Mouse (Mus musculus): ENCODE results near the gene Rexo2. TPM values are rescaled to one million over a fixed set of nuclear protein-coding genes. Genes with fewer than 3 reads are reported as not detected.

Rexo2 gene
- polyA plus RNA-seq, 1 experiment: 234 TPM

DNA sequence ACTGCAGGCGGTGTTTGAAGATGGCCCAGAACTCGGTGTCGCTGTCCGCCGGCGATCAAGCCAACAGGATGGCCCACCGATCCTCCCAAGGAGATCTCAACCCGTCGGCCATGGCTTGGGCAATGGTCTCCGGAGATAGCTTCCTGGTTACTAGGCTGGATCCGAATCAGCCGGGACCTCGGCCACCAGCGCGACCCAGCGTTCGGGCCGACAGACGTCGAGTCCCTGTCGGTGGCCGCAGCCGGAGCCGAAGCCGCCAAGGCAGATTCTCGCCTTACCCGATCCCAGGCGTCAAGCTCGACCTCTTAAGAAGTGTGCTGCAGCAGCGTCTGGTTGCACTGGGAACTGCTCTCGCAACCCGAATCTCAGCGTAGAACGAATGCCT, 15.1 kb upstream of the Rexo2 start:
- no peaks in the 10 kb centered on the region for H3K27me3 ChIP-seq (ENCODE audit: control insufficient read depth, insufficient read depth, insufficient read length)
- TF ChIP-seq CTCF (IDR thresholded peaks at IDR 0.05; ENCODE audit: control insufficient read depth, insufficient read depth, insufficient read length) (no peak), USF1 (IDR thresholded peaks at IDR 0.05; ENCODE audit: low read depth) (no peak), CEBPB (IDR thresholded peaks at IDR 0.05; ENCODE audit: low read depth) (no peak), MYOG (IDR thresholded peaks at IDR 0.05; ENCODE audit: control insufficient read depth, extremely low read depth, insufficient read length) (no peak), FOSL1 (IDR thresholded peaks at IDR 0.05; ENCODE audit: insufficient read depth, low read length, poor library complexity, severe bottlenecking) (no peak), MAX (IDR thresholded peaks at IDR 0.05) (no peak), MYOD1 (IDR thresholded peaks at IDR 0.05; ENCODE audit: control insufficient read depth, insufficient read length, low read depth) (no peak)
- H3K79me2 ChIP-seq (ENCODE audit: control insufficient read depth, insufficient read depth): peaks cover 37% of the 10 kb centered on the region
- peak overlapping the region; percentile 53 for H3K4me3 ChIP-seq (ENCODE audit: insufficient read depth, poor library complexity, severe bottlenecking)
- H3ac ChIP-seq (ENCODE audit: control insufficient read depth, insufficient read length, low read depth): peak overlapping the region; percentile 86
- H3K79me3 ChIP-seq (ENCODE audit: low read depth): peaks cover 30% of the 10 kb centered on the region
- peaks cover 33% of the 10 kb centered on the region for H3K36me3 ChIP-seq (ENCODE audit: control insufficient read depth, insufficient read depth)

DNA sequence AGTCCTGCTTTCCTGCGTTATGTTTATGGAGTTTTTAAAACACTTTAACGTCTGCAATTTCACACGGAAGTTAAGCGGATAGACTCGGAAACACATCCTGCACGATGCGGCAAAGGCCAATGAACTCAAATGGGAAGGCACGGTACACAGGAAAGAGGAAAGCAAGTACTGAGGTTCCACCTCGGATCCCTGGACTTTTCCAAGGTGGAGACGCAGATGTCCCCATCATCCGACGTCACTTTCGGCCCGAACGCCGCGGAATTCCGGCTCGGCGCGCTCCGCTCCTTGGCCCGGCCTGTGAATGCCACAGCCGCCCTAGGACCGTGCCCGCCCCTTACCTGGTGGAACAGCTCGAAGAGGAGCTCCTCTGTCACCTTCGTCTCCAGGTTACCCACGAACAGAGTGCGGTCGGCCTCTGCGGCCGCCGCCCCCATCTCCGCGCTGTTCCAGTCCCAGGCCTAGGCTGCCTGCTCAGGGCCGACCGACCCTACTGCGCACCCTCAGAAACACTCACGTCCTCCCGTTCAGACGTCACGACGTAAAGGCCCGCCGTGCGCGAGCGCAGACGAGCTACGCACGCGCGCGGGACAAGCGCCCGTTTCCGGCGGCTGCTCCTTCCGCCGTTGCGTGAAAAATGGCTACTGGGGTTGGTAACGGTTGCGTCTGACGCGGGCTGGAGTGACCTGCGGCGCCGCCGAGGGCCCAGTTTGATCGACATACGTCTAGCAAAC, 14.6 kb upstream of the Rexo2 start, which contains the start of the genes Rbm7 and Gm5617:
Gene Rbm7 (minus strand): TSS at position 483 of the 731 bp plus-strand sequence.
Gene Gm5617 (plus strand): TSS at position 626 of the 731 bp plus-strand sequence.
- Histone ChIP-seq H3K27me3 (ENCODE audit: control insufficient read depth, insufficient read depth, insufficient read length) (no peaks in the 10 kb centered on the region), H3K79me2 (ENCODE audit: control insufficient read depth, insufficient read depth) (peaks cover 37% of the 10 kb centered on the region), H3K36me3 (ENCODE audit: control insufficient read depth, insufficient read depth) (peaks cover 38% of the 10 kb centered on the region), H3K4me3 (ENCODE audit: insufficient read depth, poor library complexity, severe bottlenecking) (peak within 1 kb of the TSS; percentile 53), H3ac (ENCODE audit: control insufficient read depth, insufficient read length, low read depth) (peak within 1 kb of the TSS; percentile 90), H3K79me3 (ENCODE audit: low read depth) (peaks cover 30% of the 10 kb centered on the region)
- peak; percentile 33 for TF ChIP-seq MAX (IDR thresholded peaks at IDR 0.05)
- TF ChIP-seq MYOD1 (IDR thresholded peaks at IDR 0.05; ENCODE audit: control insufficient read depth, insufficient read length, low read depth): no peak
- TF ChIP-seq USF1 (IDR thresholded peaks at IDR 0.05; ENCODE audit: low read depth): no peak

DNA sequence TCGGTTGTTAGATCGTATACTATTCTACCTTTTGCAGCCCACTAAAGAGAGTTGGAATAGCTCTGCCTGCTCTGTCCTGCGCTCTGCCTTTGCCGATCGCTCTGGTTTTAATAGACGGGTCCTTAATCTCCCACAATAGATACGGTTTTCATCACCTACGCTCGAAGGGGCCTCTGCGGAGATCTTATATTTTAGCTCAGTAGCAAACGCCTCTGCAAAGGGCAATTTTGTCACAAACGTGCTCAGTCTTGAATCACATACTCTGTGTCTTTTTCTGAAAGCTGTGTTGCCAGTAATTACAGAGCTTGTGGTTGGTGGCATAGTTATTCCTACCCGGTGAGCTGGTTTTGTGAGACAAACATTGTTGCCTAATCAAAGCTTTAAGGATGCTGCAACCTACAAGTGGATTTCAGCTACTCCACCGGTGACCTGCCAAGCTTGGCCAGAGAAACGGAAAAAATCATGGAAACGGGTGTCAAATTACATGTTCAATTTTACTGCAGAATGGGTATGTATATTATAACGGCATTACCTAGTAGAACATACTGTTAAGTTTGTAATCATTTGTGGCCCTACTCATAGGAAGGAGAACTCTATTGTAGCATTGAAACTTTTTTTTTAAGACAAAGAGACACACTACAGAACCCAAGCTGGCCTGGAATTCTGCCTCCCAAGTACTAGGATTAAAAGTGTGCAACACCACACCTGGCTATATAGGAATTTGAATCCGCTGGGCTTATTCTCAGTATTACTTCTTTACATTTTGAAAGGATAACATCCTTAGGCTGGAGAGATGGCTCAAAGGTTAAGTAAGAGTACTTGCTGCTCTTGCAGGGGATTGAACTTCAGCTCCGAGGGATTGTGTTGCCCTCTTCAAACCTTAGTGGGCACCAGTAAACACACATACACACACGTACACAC, 1.1 kb upstream of the Rexo2 start:
- Histone ChIP-seq H3K36me3 (ENCODE audit: control insufficient read depth, insufficient read depth) (peaks cover 20% of the 10 kb centered on the region), H3K4me3 (ENCODE audit: insufficient read depth, poor library complexity, severe bottlenecking) (no peak overlapping the region), H3ac (ENCODE audit: control insufficient read depth, insufficient read length, low read depth) (no peak overlapping the region), H3K27me3 (ENCODE audit: control insufficient read depth, insufficient read depth, insufficient read length) (no peaks in the 10 kb centered on the region), H3K79me2 (ENCODE audit: control insufficient read depth, insufficient read depth) (peaks cover 35% of the 10 kb centered on the region), H3K79me3 (ENCODE audit: low read depth) (peaks cover 20% of the 10 kb centered on the region)
- TF ChIP-seq MYOG (IDR thresholded peaks at IDR 0.05; ENCODE audit: control insufficient read depth, extremely low read depth, insufficient read length) (no peak), USF1 (IDR thresholded peaks at IDR 0.05; ENCODE audit: low read depth) (no peak), CTCF (IDR thresholded peaks at IDR 0.05; ENCODE audit: control insufficient read depth, insufficient read depth, insufficient read length) (no peak), FOSL1 (IDR thresholded peaks at IDR 0.05; ENCODE audit: insufficient read depth, low read length, poor library complexity, severe bottlenecking) (no peak), CEBPB (IDR thresholded peaks at IDR 0.05; ENCODE audit: low read depth) (no peak), MYOD1 (IDR thresholded peaks at IDR 0.05; ENCODE audit: control insufficient read depth, insufficient read length, low read depth) (no peak), MAX (IDR thresholded peaks at IDR 0.05) (no peak)

DNA sequence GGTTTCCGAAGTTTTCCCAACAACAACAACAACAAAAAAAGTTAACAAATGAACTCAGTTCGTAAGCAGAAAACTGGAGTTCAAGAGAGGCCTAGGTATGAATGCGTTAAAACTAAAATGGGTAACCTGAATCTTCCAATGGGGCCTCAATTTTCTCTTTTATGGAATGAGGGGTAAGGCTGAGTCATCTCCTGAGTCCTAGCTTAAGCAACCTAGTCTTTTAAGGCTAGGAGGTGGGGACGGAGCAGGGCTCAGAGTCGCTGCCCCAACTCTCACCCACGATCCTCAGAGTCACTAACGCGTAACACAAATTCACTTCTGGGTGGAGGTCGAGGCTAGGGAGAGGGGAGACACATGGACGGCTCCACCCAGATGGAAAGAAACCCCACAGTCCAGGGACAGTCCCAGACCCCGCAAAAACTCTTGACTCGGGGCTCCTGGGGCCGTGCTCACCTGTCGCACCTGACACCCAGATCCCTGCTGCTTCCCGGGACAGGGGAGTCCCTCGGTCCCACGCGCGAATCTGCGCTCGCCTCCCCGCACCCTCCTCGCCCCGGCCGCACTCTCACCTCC, 499 bp downstream of the Rexo2 start:
- Histone ChIP-seq H3K79me2 (ENCODE audit: control insufficient read depth, insufficient read depth) (peaks cover 35% of the 10 kb centered on the region), H3K4me3 (ENCODE audit: insufficient read depth, poor library complexity, severe bottlenecking) (peak overlapping the region; percentile 78), H3K79me3 (ENCODE audit: low read depth) (peaks cover 20% of the 10 kb centered on the region), H3ac (ENCODE audit: control insufficient read depth, insufficient read length, low read depth) (peak overlapping the region; percentile 82), H3K36me3 (ENCODE audit: control insufficient read depth, insufficient read depth) (peaks cover 18% of the 10 kb centered on the region), H3K27me3 (ENCODE audit: control insufficient read depth, insufficient read depth, insufficient read length) (no peaks in the 10 kb centered on the region)
- TF ChIP-seq USF1 (IDR thresholded peaks at IDR 0.05; ENCODE audit: low read depth) (no peak), CEBPB (IDR thresholded peaks at IDR 0.05; ENCODE audit: low read depth) (peak; percentile 10)

DNA sequence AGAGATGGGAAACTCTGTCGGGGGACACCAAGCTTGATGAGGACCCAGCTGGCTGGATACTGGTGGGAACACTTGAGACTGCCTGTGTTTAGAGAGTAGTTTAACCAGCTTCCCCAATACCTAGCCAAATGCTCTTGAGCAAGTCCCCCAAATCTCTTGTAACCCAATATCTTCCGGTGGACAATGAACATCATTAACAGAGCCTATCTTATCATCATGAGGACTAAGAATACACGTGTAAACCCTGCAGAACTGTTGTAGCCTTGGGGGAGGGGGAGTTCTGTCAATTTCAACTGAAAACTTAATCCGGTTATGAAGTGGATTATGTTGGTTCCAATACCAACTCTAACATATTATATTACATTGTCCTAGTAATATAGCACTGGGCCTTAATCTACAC, 1.6 kb downstream of the Rexo2 start:
- H3K27me3 ChIP-seq (ENCODE audit: control insufficient read depth, insufficient read depth, insufficient read length): no peaks in the 10 kb centered on the region
- H3K79me3 ChIP-seq (ENCODE audit: low read depth): peaks cover 20% of the 10 kb centered on the region
- H3K36me3 ChIP-seq (ENCODE audit: control insufficient read depth, insufficient read depth): peaks cover 19% of the 10 kb centered on the region
- no peak overlapping the region for H3K4me3 ChIP-seq (ENCODE audit: insufficient read depth, poor library complexity, severe bottlenecking)
- no peak overlapping the region for H3ac ChIP-seq (ENCODE audit: control insufficient read depth, insufficient read length, low read depth)
- peaks cover 35% of the 10 kb centered on the region for H3K79me2 ChIP-seq (ENCODE audit: control insufficient read depth, insufficient read depth)
- TF ChIP-seq FOSL1 (IDR thresholded peaks at IDR 0.05; ENCODE audit: insufficient read depth, low read length, poor library complexity, severe bottlenecking) (no peak), CTCF (IDR thresholded peaks at IDR 0.05; ENCODE audit: control insufficient read depth, insufficient read depth, insufficient read length) (no peak), MAX (IDR thresholded peaks at IDR 0.05) (no peak), USF1 (IDR thresholded peaks at IDR 0.05; ENCODE audit: low read depth) (no peak), MYOD1 (IDR thresholded peaks at IDR 0.05; ENCODE audit: control insufficient read depth, insufficient read length, low read depth) (no peak), MYOG (IDR thresholded peaks at IDR 0.05; ENCODE audit: control insufficient read depth, extremely low read depth, insufficient read length) (no peak), CEBPB (IDR thresholded peaks at IDR 0.05; ENCODE audit: low read depth) (no peak)
